Mouse (Mus musculus): ENCODE results near the gene Svep1. TPM values are rescaled to one million over a fixed set of nuclear protein-coding genes. Genes with fewer than 3 reads are reported as not detected.
A peak's percentile ranks its signal among the peaks of the same experiment; 100 is the strongest.

The Svep1 gene
- polyA plus RNA-seq (2012; rRNA removed) = 13.7 and 20.0 TPM in 2 replicates

GRCm38 (mm10) chr4:58206115-58206945 is at the start of gene Svep1:
TSS of gene Svep1 (minus strand) at chr4:58206859.
- DNase-seq = peak; percentile 17
- Histone ChIP-seq H3K4me3 (replicated peaks; ENCODE audit: extremely low read depth, low read depth, low read length) (peak within 1 kb of the TSS; percentile 57), H3K4me1 (ENCODE audit: control insufficient read depth, insufficient read depth, low read length) (no peaks in the 10 kb centered on the region)
- WGBS = 2% methylated on average over 47 of the region's 47 CpGs
- TF ChIP-seq POLR2A (IDR thresholded peaks at IDR 0.05; ENCODE audit: borderline replicate concordance, extremely low read depth, low read depth, low read length) (peak; percentile 45; the same call in 1 of the 2 replicates), CTCF (IDR thresholded peaks at IDR 0.05; ENCODE audit: insufficient read depth, low read length) (no peak)

- H3K4me1 ChIP-seq (ENCODE audit: control insufficient read depth, insufficient read depth, low read length) = no peaks in the 10 kb centered on the region
- no peak for TF ChIP-seq POLR2A (IDR thresholded peaks at IDR 0.05; ENCODE audit: borderline replicate concordance, extremely low read depth, low read depth, low read length)
- no peak for TF ChIP-seq CTCF (IDR thresholded peaks at IDR 0.05; ENCODE audit: insufficient read depth, low read length)
- H3K4me3 ChIP-seq (replicated peaks; ENCODE audit: extremely low read depth, low read depth, low read length) = no peak overlapping the region
- 18% methylated on average over 5 of the region's 5 CpGs for WGBS
- DNase-seq = no peak
Measured at GRCm38 (mm10) chr4:58253410-58253809, 46.8 kb upstream of the Svep1 start.

- WGBS = 93% methylated on average over 3 of the region's 3 CpGs
- TF ChIP-seq POLR2A (IDR thresholded peaks at IDR 0.05; ENCODE audit: borderline replicate concordance, extremely low read depth, low read depth, low read length) = no peak
- peak; percentile 28 for TF ChIP-seq CTCF (IDR thresholded peaks at IDR 0.05; ENCODE audit: insufficient read depth, low read length)
- Histone ChIP-seq H3K4me1 (ENCODE audit: control insufficient read depth, insufficient read depth, low read length) (no peaks in the 10 kb centered on the region), H3K4me3 (replicated peaks; ENCODE audit: extremely low read depth, low read depth, low read length) (no peak overlapping the region)
- DNase-seq = no peak
Measured at GRCm38 (mm10) chr4:58252381-58252780, 45.7 kb upstream of the Svep1 start.

GRCm38 (mm10) chr4:58245544-58245943 is 38.9 kb upstream of the Svep1 start:
- no peak for DNase-seq
- WGBS = 76% methylated on average over 1 of the region's 1 CpGs
- TF ChIP-seq POLR2A (IDR thresholded peaks at IDR 0.05; ENCODE audit: borderline replicate concordance, extremely low read depth, low read depth, low read length) = no peak
- TF ChIP-seq CTCF (IDR thresholded peaks at IDR 0.05; ENCODE audit: insufficient read depth, low read length) = no peak
- H3K4me1 ChIP-seq (ENCODE audit: control insufficient read depth, insufficient read depth, low read length) = no peaks in the 10 kb centered on the region
- H3K4me3 ChIP-seq (replicated peaks; ENCODE audit: extremely low read depth, low read depth, low read length) = no peak overlapping the region

GRCm38 (mm10) chr4:58240416-58240815 is 33.8 kb upstream of the Svep1 start:
- no peak for DNase-seq
- Histone ChIP-seq H3K4me3 (replicated peaks; ENCODE audit: extremely low read depth, low read depth, low read length) (no peak overlapping the region), H3K4me1 (ENCODE audit: control insufficient read depth, insufficient read depth, low read length) (no peaks in the 10 kb centered on the region)
- TF ChIP-seq POLR2A (IDR thresholded peaks at IDR 0.05; ENCODE audit: borderline replicate concordance, extremely low read depth, low read depth, low read length) (no peak), CTCF (IDR thresholded peaks at IDR 0.05; ENCODE audit: insufficient read depth, low read length) (no peak)
- WGBS = 70% methylated on average over 7 of the region's 7 CpGs

- Histone ChIP-seq H3K4me1 (ENCODE audit: control insufficient read depth, insufficient read depth, low read length) (no peaks in the 10 kb centered on the region), H3K4me3 (replicated peaks; ENCODE audit: extremely low read depth, low read depth, low read length) (no peak overlapping the region)
- no peak for DNase-seq
- TF ChIP-seq CTCF (IDR thresholded peaks at IDR 0.05; ENCODE audit: insufficient read depth, low read length) (no peak), POLR2A (IDR thresholded peaks at IDR 0.05; ENCODE audit: borderline replicate concordance, extremely low read depth, low read depth, low read length) (no peak)
- WGBS = 40% methylated on average over 6 of the region's 6 CpGs
Measured at GRCm38 (mm10) chr4:58235828-58236227, 29.2 kb upstream of the Svep1 start.

- no peak overlapping the region for H3K4me3 ChIP-seq (replicated peaks; ENCODE audit: extremely low read depth, low read depth, low read length)
- TF ChIP-seq CTCF (IDR thresholded peaks at IDR 0.05; ENCODE audit: insufficient read depth, low read length) (no peak), POLR2A (IDR thresholded peaks at IDR 0.05; ENCODE audit: borderline replicate concordance, extremely low read depth, low read depth, low read length) (no peak)
- no peaks in the 10 kb centered on the region for H3K4me1 ChIP-seq (ENCODE audit: control insufficient read depth, insufficient read depth, low read length)
- WGBS = 92% methylated on average over 2 of the region's 2 CpGs
- no peak for DNase-seq
Measured at GRCm38 (mm10) chr4:58223499-58223898, 16.8 kb upstream of the Svep1 start.

- DNase-seq = no peak
- TF ChIP-seq POLR2A (IDR thresholded peaks at IDR 0.05; ENCODE audit: borderline replicate concordance, extremely low read depth, low read depth, low read length) (no peak), CTCF (IDR thresholded peaks at IDR 0.05; ENCODE audit: insufficient read depth, low read length) (no peak)
- Histone ChIP-seq H3K4me1 (ENCODE audit: control insufficient read depth, insufficient read depth, low read length) (no peaks in the 10 kb centered on the region), H3K4me3 (replicated peaks; ENCODE audit: extremely low read depth, low read depth, low read length) (no peak overlapping the region)
- 45% methylated on average over 6 of the region's 6 CpGs for WGBS
Measured at GRCm38 (mm10) chr4:58211374-58211773, 4.7 kb upstream of the Svep1 start.

GRCm38 (mm10) chr4:58210557-58211090 is 4.0 kb upstream of the Svep1 start:
- H3K4me1 ChIP-seq (ENCODE audit: control insufficient read depth, insufficient read depth, low read length) = no peaks in the 10 kb centered on the region
- 41% methylated on average over 5 of the region's 5 CpGs for WGBS
- no peak for DNase-seq
- H3K4me3 ChIP-seq (replicated peaks; ENCODE audit: extremely low read depth, low read depth, low read length) = no peak overlapping the region
- no peak for TF ChIP-seq POLR2A (IDR thresholded peaks at IDR 0.05; ENCODE audit: borderline replicate concordance, extremely low read depth, low read depth, low read length)
- peak; percentile 50 for TF ChIP-seq CTCF (IDR thresholded peaks at IDR 0.05; ENCODE audit: insufficient read depth, low read length)

GRCm38 (mm10) chr4:58205750-58206114 is 927 bp downstream of the Svep1 start:
- peak overlapping the region; percentile 57 for H3K4me3 ChIP-seq (replicated peaks; ENCODE audit: extremely low read depth, low read depth, low read length)
- no peak for DNase-seq
- no peak for TF ChIP-seq CTCF (IDR thresholded peaks at IDR 0.05; ENCODE audit: insufficient read depth, low read length)
- no peak for TF ChIP-seq POLR2A (IDR thresholded peaks at IDR 0.05; ENCODE audit: borderline replicate concordance, extremely low read depth, low read depth, low read length)
- no peaks in the 10 kb centered on the region for H3K4me1 ChIP-seq (ENCODE audit: control insufficient read depth, insufficient read depth, low read length)
- 1% methylated on average over 31 of the region's 31 CpGs for WGBS
